Mouse (Mus musculus): ENCODE measurements around the gene Nrxn2. TPM values are rescaled to one million over a fixed set of nuclear protein-coding genes. Genes with fewer than 3 reads are reported as not detected.

The Nrxn2 gene
- total RNA-seq, 1 experiment from 2014 or later, result 12.7 TPM

- DNase-seq, result no peak
These were observed 124.0 kb downstream of the Nrxn2 start, which contains the start of gene Slc22a12 for GRCm38 (mm10) chr19:6542367-6543034. Gene Slc22a12, minus strand, starts transcription at chr19:6543032.

GRCm38 (mm10) chr19:6543035-6543383 lies 124.5 kb downstream of the Nrxn2 start:
- DNase-seq, result no peak

GRCm38 (mm10) chr19:6543518-6543917 lies 125.0 kb downstream of the Nrxn2 start:
- DNase-seq, result no peak

GRCm38 (mm10) chr19:6544712-6545111 lies 126.2 kb downstream of the Nrxn2 start:
- DNase-seq, result no peak

- DNase-seq, result no peak
These were observed 127.0 kb downstream of the Nrxn2 start for GRCm38 (mm10) chr19:6545481-6545880.

- DNase-seq, result peak; percentile 78
These were observed 127.6 kb downstream of the Nrxn2 start for GRCm38 (mm10) chr19:6546096-6546495.

GRCm38 (mm10) chr19:6547801-6548200 lies 129.3 kb downstream of the Nrxn2 start:
- no peak for DNase-seq

- peak; percentile 83 for DNase-seq
These were observed 130.2 kb downstream of the Nrxn2 start for GRCm38 (mm10) chr19:6548431-6549410.

- DNase-seq, result no peak
These were observed 131.0 kb downstream of the Nrxn2 start for GRCm38 (mm10) chr19:6549566-6549965.

- no peak for DNase-seq
These were observed 132.7 kb downstream of the Nrxn2 start for GRCm38 (mm10) chr19:6551215-6551614.

- DNase-seq, result peak; percentile 68
These were observed 133.9 kb downstream of the Nrxn2 start for GRCm38 (mm10) chr19:6552302-6553028.

GRCm38 (mm10) chr19:6553174-6553573 lies 134.6 kb downstream of the Nrxn2 start:
- no peak for DNase-seq

GRCm38 (mm10) chr19:6553819-6554582 lies 135.5 kb downstream of the Nrxn2 start:
- no peak for DNase-seq

GRCm38 (mm10) chr19:6559576-6559975 lies 141.0 kb downstream of the Nrxn2 start:
- DNase-seq, result no peak

- no peak for DNase-seq
These were observed 141.8 kb downstream of the Nrxn2 start for GRCm38 (mm10) chr19:6560246-6560815.

GRCm38 (mm10) chr19:6565136-6565535 lies 146.6 kb downstream of the Nrxn2 start:
- DNase-seq, result no peak

- peak; percentile 47 for DNase-seq
These were observed 147.9 kb downstream of the Nrxn2 start for GRCm38 (mm10) chr19:6566450-6566849.

- no peak for DNase-seq
These were observed 150.5 kb downstream of the Nrxn2 start for GRCm38 (mm10) chr19:6569021-6569420.

- DNase-seq, result no peak
These were observed 151.0 kb downstream of the Nrxn2 start for GRCm38 (mm10) chr19:6569561-6569960.

GRCm38 (mm10) chr19:6571476-6571875 lies 152.9 kb downstream of the Nrxn2 start:
- DNase-seq, result no peak

- DNase-seq, result peak; percentile 28
These were observed 153.5 kb downstream of the Nrxn2 start for GRCm38 (mm10) chr19:6572001-6572400.

Measured in adrenal gland, postnatal 25 days (tissue).